Mouse (Mus musculus) heart, postnatal 4 days (tissue): ENCODE measurements around the gene Gm21870. TPM values are rescaled to one million over a fixed set of nuclear protein-coding genes. Genes with fewer than 3 reads are reported as not detected.
"Not testable (repeated sequence)": the region's sequence is repeated elsewhere in the genome, so short reads cannot be mapped to it uniquely, and the experiment has no call there.

Experiments used
- DNase-seq: peaks from one replicate; pipeline ENCODE4 v3.0.0; 2021
- total RNA-seq, 2 experiments: library from RNA; stranded (reverse); gene quantifications; 2 replicates each; pipeline ENCODE4 v1.2.3; 2021

Gm21870 gene
- total RNA-seq: not detected

DNA sequence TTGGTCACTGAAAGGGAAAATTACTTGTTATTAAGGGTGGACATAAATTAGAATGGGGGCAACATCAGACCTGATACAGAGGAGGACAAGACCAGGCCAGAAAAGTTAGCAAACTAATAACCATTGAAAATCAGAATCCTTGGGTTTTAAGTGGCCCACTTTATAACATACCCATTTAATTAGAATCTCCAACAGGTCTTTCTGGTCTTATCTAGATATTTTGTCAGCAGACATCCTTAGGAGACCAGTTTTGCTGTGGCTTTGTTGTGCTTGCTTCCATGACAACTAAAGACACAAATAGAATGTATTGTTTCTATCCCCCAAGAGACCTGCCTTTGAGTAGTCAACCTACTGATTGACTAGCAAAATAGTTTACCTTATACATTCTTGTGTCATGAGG, at the start of gene Gm21870:
Gene Gm21870, minus strand, starts transcription at position 101 of the 400 bp plus-strand sequence.
- DNase-seq: not testable (repeated sequence)

DNA sequence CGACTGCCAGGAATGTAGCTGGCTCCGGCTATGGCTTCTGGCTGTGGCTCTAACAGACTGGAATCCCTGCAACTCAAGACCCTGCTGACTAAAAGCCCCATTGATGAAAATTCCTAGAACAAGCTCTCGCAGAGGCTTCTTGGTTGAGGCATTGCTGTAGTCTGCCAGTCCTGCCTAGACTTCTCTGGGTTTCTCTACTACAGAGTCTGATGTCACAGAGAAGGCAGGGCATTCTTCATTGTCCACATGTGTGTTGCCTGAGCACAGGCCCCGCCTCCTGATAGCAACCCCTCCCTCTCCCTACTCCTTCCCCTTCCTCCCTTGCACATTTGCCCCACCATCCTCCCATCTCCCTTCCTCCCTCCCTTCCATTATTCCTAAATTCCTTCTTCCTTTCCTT, 30.2 kb downstream of the Gm21870 start, which contains the start of gene Btbd35f6:
Gene Btbd35f6, minus strand, starts transcription at position 101 of the 400 bp plus-strand sequence.
- DNase-seq: not testable (repeated sequence)

Other genes with a start within 250 kb of the Gm21870 start
- gene Btbd35f6, start 30.3 kb downstream of the Gm21870 start, total RNA-seq: not detected
- not detected for gene Btbd35f9, start 174.7 kb upstream of the Gm21870 start, total RNA-seq